Mouse (Mus musculus) right cerebral cortex, adult 2 months (tissue): ENCODE measurements at regions not wholly inside any gene's neighbourhood (a gene's known extent, or its start where the extent isn't known, plus 50 kb on each side); places are given as distances from the start of the nearest gene placed in this dataset.

ENCODE experiments used
- DNase-seq, 2 experiments: peaks; one replicate each; pipeline ENCODE4 v3.0.0; 2021 to 2022; ENCODE audit warnings: low spot score in 2 of 2

DNA sequence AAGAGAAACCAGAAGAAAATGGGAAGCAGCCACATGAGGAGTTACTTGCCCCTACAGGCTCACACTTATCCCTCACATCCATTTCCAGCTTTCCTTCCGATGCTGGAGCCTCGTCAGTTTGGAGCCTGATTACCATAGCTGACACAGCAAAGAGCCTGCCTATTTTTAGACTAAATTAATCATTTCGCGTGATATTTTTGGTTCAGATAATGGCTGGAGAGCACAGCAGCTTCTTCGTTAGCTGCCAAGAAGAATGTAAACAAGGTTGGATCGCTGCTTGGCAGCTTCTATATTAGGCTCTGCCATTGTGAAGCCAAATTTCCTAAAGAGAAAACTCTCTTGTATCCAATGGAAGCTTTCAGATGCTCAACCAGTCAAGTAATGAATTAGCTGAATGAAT is 676.9 kb upstream of the A1bg start:
- DNase-seq, result peak; percentile 22 to 23

DNA sequence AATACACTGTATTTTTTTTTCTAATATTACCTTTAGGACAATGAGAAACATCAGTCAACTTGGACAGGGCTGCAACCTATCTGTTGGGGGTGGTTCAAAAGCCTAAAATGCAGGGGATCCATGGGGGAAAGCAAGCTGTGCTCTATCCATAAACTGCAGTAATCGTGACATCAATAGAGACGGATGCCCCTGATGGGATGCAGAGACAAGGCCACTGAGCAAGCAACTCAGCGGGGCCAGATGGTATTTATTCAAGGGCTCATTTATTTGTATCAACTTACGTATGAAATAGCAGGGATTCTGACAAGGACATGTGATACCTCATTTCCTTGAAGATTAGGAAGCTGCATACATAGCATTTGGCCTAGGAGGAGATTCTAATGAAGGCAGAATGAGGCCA is 673.5 kb upstream of the A1bg start:
- no peak for DNase-seq

DNA sequence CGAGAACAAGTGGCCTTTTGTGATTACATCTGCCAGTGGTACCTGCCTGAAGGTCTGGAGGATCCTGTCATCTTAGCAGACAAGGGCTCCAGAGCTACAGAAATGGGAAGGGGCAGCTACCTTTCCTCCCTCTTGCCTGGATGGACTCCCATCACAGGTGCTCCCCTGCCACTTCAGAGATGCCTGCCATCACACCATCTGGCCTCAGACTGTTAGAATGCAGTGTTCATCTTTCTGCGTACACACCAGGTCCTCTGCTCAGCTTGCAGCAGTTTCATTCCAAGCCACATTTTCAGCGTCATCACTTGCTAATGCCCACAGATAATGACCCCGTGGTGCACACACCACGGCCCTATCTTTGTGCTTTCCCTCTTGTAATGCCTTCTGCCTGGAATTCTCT is 666.1 kb upstream of the A1bg start:
- no peak for DNase-seq

DNA sequence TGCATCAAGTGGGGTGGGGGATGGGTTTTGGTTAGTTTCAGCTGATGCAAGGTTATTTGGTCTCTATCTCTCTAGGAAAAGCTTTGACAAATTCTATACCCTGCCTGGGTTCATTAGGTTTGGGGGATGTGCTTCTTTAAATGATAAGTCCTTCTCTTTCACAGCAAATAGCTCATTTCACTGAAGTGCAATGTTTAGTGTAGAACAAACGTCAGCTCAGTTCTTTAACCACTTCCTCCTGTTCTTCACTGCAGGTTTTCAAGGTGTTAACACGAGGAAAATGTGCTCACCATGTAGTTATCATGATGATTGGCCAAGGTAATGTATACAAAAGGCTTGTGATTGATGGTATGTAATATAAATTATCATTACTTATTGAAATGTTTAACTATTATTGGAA is 659.5 kb upstream of the A1bg start:
- no peak for DNase-seq

DNA sequence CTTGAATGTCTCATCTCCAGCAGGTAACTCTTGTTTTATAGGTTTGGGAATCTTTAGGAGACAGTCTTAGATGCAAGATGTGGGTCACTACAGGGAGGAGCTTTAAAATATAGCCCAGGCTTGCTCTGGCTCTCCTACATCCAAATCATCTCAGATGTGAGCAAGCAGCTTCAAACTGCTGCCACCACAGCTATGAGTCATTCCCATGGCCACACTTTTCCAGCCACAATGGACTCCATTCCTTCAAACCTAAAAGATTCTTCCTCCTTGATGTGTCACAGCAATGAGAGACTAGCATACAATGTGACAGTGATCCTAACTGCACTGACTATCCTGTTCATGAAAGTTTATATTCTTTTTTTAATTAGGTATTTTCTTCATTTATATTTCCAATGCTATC is 640.5 kb upstream of the A1bg start:
- DNase-seq, result no peak

DNA sequence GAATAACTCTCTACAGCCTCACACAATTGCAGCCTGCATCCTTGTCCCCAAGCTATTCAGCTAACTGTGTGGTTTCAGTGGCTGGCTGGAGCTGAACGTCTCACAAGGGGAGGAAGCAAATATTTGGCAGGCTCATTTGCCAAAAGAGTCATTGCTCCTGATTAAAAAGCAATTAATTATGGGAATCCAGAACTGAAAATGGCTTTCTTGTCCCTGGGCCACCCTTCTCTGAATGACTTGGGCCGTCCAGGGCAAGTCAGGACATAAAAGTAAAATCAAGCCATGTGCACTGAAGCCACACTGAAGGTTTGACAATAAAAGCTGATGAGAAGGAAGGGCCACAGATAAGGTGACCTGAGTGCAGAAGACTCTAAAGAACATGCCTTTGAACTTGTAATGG is 639.4 kb upstream of the A1bg start:
- no peak for DNase-seq

DNA sequence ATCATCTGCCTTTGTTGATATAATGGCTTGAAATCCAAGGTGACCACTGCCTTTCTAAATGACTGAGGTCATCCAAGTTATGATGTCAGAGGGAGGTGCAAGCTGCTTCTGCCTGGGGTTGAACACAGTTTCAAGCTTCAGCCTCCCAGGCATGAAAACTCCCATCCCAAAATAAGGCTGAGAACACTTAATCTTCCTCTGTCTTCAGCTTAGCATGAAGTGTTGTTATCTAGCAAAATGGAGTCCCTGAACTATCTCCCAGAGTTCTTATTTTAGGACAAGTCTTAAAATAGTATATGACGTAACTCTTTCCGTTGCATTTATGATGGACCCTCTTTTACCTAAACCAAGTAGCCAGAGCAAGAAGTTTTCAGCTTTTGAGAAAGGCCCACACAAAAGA is 631.1 kb upstream of the A1bg start:
- no peak for DNase-seq

DNA sequence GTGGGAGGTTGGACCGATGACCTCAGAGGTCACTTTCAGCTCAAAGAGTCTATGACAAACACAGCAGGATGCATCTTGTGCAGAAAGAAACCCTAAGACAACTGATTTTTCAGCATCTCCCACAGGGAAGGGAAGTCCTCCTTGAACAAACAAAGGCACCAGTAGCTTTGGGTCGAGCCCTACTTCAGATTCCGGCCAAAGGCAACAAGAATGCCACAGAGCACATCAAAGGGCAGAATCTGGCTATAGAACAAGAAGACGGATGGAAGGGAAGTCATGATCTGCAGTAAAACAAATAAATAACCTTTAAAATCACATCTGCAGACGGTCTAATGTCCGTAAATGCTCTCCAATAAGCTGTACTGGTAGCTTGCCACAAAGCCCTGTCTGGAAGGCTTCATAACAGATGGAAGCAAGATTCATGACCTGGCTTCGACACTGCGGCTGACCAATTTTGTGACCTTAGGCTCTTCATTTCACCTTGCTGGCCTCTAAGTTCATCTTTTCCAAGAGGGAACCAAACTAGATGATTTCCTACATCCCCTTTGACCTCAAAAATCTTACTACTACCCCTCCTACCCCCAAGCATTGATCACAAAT is 630.4 kb upstream of the A1bg start:
- no peak for DNase-seq

DNA sequence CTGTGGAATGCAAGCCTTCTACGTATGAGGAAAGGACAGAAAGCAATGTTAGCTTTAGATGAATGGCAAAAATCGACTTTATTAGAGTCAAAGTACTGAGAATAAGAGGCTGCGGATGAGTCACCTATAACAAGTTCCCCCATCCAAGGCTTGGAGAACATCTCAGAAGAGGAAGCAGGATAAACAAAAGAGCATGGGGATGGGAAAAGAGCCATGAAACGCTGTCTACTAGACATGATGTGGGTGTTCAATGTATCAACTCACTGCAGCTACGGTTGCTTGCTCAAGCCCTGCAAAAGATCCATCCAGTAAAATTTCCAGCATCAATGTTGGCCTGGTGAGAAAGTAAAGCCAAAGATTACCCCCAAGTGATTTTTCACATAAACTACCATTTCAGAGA is 628.4 kb upstream of the A1bg start:
- no peak for DNase-seq

DNA sequence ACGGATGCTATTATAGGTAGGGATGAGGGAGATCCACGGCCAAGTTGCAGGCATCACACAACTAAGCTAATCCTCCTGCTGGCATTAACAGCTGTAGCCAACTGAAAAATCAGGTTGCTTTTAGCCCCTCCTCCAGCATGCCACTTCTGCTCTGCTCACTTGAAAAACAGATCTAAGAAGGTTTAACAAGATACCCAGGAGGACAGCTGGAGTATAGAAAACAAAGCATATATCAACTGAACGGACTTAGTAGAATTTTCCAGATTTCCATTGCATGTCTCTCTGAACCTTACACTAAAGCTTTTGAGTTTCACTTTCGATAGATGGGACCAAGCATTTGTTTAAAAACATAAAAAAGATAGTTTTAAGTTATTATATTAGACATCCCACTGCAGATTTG is 625.6 kb upstream of the A1bg start:
- no peak for DNase-seq

DNA sequence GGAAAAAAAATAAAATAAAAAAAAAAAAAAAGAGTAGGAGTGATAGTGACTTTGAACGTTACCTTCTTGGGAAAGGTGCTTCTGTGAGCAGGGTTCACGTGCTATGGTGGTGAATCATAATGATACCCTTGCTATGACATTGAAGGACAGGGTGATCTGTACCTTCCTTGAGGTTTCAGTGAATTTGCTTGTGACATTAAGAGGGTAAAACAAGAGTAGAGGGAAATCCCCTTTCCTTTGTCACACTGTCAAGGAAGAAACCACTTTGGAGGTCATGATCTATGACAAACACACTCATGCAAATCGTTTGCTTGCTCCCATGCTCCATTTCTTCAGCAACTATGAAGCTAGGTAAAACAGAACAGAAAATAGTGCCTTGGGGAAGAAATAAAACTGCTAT is 623.8 kb upstream of the A1bg start:
- DNase-seq, result no peak

DNA sequence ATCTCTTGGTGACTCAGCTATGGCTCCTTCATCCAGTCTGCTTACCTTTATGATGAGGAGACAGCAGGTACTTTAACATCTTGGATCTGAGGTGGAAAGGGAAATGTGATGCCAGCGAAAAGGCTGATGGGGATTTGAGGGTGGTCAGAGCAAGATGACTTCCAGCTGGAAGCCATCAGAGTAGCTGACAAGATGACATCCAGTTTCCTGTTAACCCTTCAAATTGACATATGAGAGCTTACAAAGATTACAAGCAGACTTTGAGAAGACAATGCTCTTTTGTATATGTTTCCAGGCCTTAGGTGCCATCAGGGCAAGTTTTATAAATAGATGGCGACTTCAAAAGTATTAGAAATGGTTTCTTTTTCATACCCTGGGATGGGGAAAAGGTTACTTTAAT is 621.3 kb upstream of the A1bg start:
- no peak for DNase-seq

DNA sequence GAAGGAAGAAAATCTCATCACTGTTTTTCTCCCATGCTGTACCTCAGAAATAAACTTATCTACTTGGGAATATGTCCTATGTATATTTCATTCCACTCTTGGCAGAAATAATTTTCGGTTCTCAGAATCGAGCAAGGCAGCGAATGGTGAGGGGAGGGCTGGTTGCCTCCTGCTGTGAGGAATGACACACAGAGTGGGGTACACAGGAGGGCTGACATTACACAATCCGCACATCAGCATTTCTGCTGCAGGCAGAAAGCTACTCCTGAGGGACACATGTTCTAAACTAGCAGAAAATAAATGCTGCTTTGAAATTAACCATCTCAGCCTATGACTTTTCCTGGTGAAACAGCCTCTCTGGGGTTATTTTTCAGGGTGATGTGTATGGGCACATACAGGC is 618.8 kb upstream of the A1bg start:
- DNase-seq, result no peak

DNA sequence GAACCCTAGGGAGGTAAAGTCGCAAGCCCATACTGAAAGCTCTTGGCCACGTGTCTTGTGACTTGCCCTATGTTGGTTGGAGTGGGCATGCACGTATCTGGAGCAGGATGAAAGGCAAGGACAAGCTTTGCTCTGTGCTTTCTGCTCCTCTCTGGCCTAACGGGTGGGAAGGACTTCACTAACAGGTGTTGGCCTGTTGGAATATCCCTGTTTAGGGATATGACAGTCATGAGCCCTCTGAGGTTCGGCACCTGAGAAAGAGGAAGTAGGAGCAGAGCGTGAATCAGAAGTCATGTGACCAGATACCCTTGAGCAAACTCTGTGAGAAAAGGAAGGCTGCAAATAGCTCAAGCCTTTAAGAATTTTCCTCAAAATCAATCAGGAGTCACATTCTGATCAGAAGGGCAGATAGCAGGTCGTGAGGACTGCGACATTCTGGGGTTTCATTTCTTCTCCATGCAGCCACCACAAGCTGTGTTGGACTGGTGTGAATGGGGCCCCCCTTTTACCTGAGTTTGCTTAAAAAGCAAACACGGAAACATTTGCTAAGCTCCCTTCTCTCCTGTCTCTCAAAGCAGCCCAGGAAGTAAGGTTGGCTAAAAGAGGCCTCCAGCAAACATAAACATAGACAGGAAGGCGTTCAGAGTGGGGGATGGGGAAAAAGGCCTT is 618.1 kb upstream of the A1bg start:
- DNase-seq, result no peak

DNA sequence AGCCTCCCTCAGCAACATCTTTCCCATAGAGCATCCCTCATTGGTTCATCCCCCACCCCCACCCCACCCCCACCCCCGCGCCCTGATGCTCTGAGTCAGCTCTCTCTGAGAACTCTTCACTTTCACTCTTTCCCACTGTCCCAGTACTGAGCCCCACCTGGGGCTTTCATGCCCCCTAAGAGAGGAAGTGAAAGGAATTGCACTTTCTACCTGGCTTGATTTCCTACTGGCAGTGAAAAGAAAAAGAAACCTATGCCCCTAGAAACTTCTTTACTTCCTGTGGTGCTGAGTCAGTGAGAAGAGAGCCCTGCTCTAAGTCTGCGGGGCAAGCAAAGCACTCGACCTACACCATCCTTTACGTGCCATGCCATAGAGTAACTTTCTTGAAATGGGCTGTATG is 616.1 kb upstream of the A1bg start:
- DNase-seq, result no peak

DNA sequence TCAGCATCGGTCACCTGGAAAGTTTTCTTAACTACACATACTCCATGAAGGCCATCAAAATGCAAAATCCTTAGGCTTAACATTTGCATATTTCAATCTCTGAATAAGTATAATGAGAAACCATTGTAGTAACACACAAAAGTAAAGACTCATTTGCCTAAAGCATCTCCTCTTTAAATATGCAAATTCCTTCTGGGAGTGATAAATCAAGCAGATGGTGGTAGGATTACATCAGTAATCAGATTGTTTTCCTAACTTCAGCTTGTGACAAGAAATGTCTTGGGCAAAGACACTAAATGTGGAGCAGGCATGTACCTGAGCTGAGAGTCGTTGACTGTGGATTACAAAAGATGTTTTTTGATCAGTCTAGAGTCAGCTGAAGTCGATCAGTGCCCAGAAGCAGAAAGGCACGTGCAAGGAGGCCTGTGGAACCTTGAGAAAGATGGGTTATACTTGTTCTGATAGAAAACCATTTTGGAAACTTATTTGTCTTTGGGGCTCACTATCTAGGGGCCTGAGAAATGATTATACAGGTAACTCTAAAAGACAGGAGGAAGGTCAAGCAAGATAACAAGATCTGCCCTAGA is 615.5 kb upstream of the A1bg start:
- DNase-seq, result no peak

DNA sequence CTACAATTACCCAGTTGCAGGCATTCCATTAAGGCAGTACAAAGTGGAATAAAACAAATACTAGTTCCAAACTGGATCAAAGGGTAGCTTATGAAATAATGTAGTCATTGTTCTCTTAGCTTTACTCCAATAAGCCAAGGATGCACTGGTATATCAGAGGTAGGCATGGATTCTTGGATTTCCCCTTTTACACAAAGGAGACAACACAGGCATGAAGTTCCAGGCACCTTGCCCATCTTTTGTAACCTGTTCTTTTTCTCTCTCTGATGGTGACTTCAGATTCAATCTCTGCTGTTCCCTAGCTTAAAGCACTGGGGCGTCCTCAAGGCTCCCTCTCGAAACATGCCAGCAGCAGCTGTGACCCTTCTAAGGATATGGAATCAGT is 613.5 kb upstream of the A1bg start:
- DNase-seq, result no peak

DNA sequence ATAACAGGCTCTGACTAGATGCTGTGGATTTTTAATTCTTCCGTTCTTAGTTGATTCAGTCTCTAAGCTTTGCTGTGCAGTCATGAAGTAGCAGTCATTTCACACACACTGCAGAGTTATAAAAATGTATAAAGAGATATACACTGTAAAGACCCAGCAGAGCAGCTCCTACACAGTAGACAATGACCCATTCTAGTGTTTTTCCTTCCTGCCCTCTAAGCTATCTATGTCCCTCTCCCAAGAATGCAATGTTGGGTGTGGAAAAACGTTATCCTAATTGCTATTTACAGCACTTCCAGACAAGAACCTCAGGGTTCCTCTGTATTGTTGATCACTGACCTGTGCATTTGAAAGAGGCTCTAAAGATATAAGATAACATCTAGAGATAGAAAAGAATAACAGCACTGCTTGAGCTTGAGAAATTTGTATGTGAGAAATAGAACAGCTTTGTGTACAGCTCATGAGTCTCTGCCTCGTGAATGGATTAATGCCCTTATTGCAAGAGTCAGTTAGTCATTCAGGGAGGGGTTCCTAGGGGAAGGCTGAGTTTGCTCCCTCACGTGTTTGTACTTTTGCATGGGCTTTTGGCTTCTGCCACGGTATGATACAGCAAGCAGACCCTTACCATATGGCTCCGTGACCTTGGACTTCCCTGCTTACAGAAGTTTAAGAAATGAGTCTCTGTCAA is 613.0 kb upstream of the A1bg start:
- no peak for DNase-seq

DNA sequence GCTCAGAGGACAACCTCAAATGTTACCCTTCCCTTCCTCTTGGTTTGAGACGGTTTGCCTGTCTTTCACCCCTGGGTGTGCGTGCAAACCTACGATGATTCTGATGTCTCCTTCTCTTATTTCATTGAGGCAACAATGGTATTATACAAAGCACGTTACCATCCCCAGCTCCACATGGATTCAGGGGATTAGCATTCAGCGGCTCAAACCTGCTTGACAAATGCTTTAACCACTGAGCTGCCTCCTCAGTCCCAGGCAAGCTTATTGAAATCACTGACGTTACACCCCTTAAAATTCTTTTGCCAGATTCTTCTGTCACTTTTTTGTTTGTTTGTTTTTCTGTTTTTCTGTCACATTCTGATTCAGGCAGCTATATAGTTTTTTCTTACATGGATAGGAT is 612.4 kb upstream of the A1bg start:
- DNase-seq, result no peak

DNA sequence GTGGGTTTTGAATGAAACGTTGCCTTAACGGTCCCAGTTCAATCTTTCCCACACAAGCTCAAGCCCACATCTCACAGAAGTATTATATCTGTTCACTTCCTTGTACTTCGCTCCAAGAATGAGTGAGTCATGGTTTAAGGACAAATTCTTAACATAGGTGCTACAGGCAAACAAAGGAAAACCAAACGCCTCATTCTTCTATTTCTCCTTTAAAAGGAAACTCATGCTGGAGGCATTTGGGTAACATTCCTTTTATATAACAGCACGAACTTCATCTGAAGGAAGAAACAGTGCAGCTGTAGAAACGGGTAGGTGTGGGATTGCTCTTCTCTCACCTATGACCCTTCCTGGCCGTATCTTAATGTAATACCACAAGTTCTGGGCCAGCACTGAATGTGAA is 610.0 kb upstream of the A1bg start:
- no peak for DNase-seq

DNA sequence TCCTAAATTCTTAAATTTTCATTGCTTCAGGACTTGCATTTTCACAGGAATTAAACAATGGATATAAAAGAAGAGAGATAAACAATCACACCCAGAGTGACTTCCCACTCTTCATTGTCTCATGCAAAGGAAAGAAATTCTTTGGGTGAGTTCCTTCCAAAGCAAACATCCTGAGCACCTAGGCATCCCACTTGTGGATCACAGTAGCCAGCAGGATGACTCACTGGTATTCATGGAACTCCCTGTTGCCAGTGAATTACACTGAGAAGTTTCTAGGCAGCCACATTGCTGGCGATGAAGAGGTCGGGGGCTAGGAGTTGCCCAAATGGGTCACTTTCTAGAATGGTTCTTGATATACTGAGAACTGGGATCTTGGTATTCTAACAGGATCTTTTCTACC is 609.2 kb upstream of the A1bg start:
- DNase-seq, result no peak

DNA sequence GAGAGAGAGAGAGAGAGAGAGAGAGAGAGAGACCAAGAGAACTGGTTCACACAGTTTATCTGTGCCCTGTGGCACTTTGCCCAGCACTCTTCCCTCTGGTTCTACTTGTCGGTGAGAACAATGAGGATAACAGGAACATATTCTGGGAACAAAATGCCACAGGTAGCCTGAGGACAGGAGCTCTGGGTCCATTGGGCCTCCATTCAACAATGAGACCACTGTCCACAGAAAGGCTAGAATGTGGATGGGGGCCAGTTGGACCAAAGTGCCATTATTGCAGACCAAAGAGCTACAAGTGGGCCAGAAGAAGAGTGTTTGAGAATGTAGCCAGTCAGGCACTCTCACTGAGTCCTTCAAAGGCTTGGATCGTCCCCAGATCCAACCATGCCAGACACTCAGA is 600.2 kb upstream of the A1bg start:
- no peak for DNase-seq

DNA sequence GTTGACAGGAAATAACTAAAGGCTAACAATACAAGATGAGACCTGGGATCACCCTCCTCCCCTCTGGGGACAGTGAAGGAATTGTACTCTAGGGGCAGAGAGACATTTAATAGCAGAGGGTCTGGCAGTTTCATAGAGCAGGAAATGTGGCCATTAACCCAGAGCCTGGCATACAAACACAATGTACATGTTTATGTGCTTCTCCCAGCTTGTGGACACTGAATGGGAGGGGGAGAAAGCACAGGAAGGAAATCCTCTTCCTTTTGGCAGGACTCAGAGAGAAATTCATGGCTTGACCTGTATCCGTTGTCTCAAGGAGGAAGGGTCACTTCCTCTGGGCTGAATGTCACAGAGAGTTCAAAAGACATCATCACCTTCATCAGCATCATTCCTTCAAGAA is 594.5 kb upstream of the A1bg start:
- no peak for DNase-seq
